Mouse (Mus musculus): ENCODE measurements at regions not wholly inside any gene's neighbourhood (a gene's known extent, or its start where the extent isn't known, plus 50 kb on each side); places are given as distances from the start of the nearest gene placed in this dataset.

DNA sequence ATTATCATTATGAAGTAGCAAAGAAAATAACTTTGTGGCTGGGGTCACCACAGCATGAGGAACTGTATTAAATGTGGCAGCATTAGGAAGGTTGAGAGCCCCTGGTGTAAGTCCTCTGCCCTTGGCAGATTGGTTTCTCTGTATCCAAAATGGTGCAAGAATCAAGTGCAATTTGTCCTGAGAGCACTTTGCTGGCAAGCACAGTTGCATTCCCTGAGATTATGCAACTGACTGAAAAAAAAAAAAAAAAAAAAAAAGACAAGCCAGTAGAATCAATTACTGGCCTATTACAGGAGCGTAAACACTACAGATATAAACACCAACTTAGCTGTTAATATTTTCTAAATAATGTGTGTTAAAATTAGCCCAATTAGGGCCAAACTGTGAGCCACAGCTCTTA is 518.5 kb downstream of the Sox2 start:
- Histone ChIP-seq H3K9me3 (replicated peaks; ENCODE audit: low read length) (no peaks in the 10 kb centered on the region), H3K4me2 (ENCODE audit: low read length) (no peak overlapping the region), H3K27ac (no peak overlapping the region), H3K27me3 (ENCODE audit: insufficient read depth, low read length) (no peaks in the 10 kb centered on the region), H3K9ac (ENCODE audit: low read depth, low read length) (no peak overlapping the region), H3K4me3 (replicated peaks; ENCODE audit: low read depth, low read length) (no peak overlapping the region), H3K36me3 (ENCODE audit: insufficient read depth, low read length) (no peaks in the 10 kb centered on the region), H3K4me1 (replicated peaks; ENCODE audit: insufficient read depth, low read length) (no peaks in the 10 kb centered on the region)
- no peak for TF ChIP-seq CTCF (IDR thresholded peaks at IDR 0.05; ENCODE audit: low read depth)
- no peak for DNase-seq (ENCODE audit: low spot score)
- 91% methylated on average over 1 of the region's 1 CpGs for WGBS
- ATAC-seq (replicated peaks; ENCODE audit: low FRiP score, low read depth) = no peak

DNA sequence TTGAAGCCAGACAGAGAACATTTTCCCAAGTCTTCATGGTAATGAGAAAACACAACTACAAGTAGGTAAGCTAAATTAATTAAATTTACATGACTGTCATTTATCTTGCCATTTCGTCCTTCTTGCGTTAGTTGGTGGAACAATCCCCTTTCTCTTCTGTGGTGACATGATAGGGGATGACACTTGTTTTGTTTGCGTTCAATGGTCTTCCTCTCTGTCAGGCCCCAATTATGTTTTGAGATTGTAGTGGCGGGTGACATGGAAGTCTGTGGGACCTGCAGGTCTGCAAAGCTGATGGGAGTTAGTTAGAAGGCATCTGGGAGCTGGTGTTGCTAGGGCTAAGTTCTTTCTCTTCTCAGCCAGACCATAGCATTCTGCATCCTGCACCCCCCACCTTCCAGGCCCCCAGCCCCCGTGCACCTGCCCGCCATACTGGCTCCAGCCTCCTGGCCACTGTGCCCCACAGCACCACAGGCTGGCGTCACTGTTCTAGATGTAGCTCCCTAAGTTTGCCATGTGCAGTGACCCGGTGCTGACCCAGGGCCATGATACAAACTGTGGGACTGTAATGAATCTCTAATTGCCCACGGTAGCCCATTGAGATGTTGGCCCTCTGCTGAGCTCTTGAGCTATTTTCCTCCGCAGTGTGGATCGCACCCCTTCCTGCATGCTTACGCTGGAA is 528.7 kb downstream of the Sox2 start:
- no peak for ATAC-seq (replicated peaks; ENCODE audit: low FRiP score, low read depth)
- 82% methylated on average over 12 of the region's 12 CpGs for WGBS
- DNase-seq (ENCODE audit: low spot score) = no peak

DNA sequence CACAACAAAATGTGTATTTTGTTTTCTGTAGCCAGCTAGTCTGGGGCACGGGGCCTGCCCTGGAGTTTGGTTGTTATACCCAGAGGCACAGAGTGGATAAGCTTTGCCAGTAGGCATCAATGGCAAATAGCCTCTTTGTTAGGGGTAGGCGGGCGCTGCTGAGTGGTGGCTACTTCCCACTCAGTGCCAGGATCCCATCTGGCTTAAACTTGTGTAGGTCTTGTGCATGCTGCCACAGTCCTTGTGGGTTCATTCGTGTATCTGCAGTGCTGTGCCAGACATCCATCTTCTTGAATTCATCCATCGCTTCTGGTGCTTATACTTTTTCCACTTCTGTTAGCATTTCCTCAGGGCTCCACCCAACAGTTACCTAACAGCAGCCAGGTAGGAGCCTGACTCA is 545.4 kb upstream of the Atp11b start:
- Histone ChIP-seq H3K36me3 (ENCODE audit: insufficient read depth, low read length) (no peaks in the 10 kb centered on the region), H3K4me3 (replicated peaks; ENCODE audit: low read depth, low read length) (no peak overlapping the region), H3K27me3 (ENCODE audit: insufficient read depth, low read length) (no peaks in the 10 kb centered on the region), H3K9ac (ENCODE audit: low read depth, low read length) (no peak overlapping the region), H3K27ac (no peak overlapping the region), H3K9me3 (replicated peaks; ENCODE audit: low read length) (no peaks in the 10 kb centered on the region), H3K4me1 (replicated peaks; ENCODE audit: insufficient read depth, low read length) (no peaks in the 10 kb centered on the region), H3K4me2 (ENCODE audit: low read length) (no peak overlapping the region)
- WGBS = 96% methylated on average over 5 of the region's 5 CpGs
- DNase-seq (ENCODE audit: low spot score) (no peak), ATAC-seq (replicated peaks; ENCODE audit: low FRiP score, low read depth) (no peak)
- TF ChIP-seq CTCF (IDR thresholded peaks at IDR 0.05; ENCODE audit: low read depth) = no peak

More for the DNA sequence above, 528.7 kb downstream of the Sox2 start:
- Histone ChIP-seq H3K27ac (no peak overlapping the region), H3K4me1 (replicated peaks; ENCODE audit: insufficient read depth, low read length) (no peaks in the 10 kb centered on the region), H3K4me2 (ENCODE audit: low read length) (no peak overlapping the region), H3K4me3 (replicated peaks; ENCODE audit: low read depth, low read length) (no peak overlapping the region), H3K9me3 (replicated peaks; ENCODE audit: low read length) (no peaks in the 10 kb centered on the region), H3K27me3 (ENCODE audit: insufficient read depth, low read length) (no peaks in the 10 kb centered on the region), H3K9ac (ENCODE audit: low read depth, low read length) (no peak overlapping the region), H3K36me3 (ENCODE audit: insufficient read depth, low read length) (no peaks in the 10 kb centered on the region)
- TF ChIP-seq CTCF (IDR thresholded peaks at IDR 0.05; ENCODE audit: low read depth) = no peak

DNA sequence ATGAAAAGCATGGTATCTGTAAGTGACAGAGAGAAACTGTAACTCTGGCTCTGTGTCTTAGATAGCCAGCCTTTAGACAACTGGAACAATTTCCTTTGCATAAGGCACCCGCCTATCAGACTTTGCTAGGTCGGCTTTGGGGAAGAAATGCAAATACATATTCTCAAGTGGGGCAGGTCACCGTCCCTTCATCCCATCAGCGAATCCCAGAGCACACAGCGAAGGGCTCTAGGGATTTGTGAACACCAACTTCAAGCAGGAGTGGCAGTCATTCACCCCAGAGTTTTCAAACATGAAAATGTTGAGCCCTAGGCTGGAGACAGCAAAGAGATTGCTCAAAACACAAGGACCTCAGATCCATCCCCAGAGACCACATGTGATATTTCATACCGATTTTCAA is 534.5 kb upstream of the Atp11b start:
- Histone ChIP-seq H3K27me3 (ENCODE audit: insufficient read depth, low read length) (no peaks in the 10 kb centered on the region), H3K9ac (ENCODE audit: low read depth, low read length) (no peak overlapping the region), H3K4me1 (replicated peaks; ENCODE audit: insufficient read depth, low read length) (no peaks in the 10 kb centered on the region), H3K36me3 (ENCODE audit: insufficient read depth, low read length) (no peaks in the 10 kb centered on the region), H3K4me2 (ENCODE audit: low read length) (no peak overlapping the region), H3K27ac (no peak overlapping the region), H3K4me3 (replicated peaks; ENCODE audit: low read depth, low read length) (no peak overlapping the region), H3K9me3 (replicated peaks; ENCODE audit: low read length) (no peaks in the 10 kb centered on the region)
- 91% methylated on average over 6 of the region's 6 CpGs for WGBS
- TF ChIP-seq CTCF (IDR thresholded peaks at IDR 0.05; ENCODE audit: low read depth) = no peak
- DNase-seq (ENCODE audit: low spot score) = no peak
- no peak for ATAC-seq (replicated peaks; ENCODE audit: low FRiP score, low read depth)

DNA sequence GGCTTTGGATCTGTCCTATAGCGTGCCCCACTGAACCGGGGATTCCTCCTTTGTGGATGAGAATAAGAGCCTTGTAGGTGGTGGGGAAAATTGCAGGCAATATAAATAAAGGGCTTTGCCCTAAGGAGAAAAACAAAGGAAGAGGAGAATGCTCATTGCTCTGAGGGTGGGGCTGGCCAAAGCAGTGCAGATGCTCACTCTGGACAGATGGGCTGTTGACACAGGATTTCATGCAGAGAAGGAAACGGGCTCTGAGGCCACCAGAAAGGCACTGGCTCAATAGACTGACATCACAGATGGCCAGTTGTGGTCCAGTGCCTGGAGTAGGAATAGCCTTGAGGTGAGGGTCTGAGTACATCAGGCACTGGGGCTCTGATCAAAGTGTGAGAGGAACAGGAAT is 532.7 kb upstream of the Atp11b start:
- Histone ChIP-seq H3K4me1 (replicated peaks; ENCODE audit: insufficient read depth, low read length) (no peaks in the 10 kb centered on the region), H3K9me3 (replicated peaks; ENCODE audit: low read length) (no peaks in the 10 kb centered on the region), H3K4me2 (ENCODE audit: low read length) (no peak overlapping the region), H3K9ac (ENCODE audit: low read depth, low read length) (no peak overlapping the region), H3K27me3 (ENCODE audit: insufficient read depth, low read length) (no peaks in the 10 kb centered on the region), H3K36me3 (ENCODE audit: insufficient read depth, low read length) (no peaks in the 10 kb centered on the region), H3K4me3 (replicated peaks; ENCODE audit: low read depth, low read length) (no peak overlapping the region), H3K27ac (no peak overlapping the region)
- ATAC-seq (replicated peaks; ENCODE audit: low FRiP score, low read depth) (no peak), DNase-seq (ENCODE audit: low spot score) (no peak)
- no peak for TF ChIP-seq CTCF (IDR thresholded peaks at IDR 0.05; ENCODE audit: low read depth)
- 35% methylated on average over 3 of the region's 3 CpGs for WGBS

DNA sequence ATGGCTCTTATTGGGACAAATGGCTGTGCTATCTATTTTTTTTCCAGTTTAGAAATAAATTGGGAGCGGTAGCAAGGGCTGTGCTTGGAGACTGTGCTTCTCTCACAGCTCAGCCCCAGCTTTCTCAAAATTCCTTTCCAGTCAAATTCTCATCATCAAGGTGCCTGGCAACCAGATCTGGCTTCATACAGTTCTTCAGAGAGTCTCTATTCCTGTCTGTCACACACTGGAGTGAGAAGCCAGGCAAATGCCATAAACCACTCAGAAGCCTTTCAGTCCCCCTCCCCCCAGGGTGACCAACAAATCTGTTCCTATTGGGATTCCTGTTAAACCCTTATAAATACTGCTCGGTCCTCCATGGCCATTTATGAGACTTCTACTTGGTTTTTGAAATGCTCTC is 531.7 kb upstream of the Atp11b start:
- H3K4me2 ChIP-seq (ENCODE audit: low read length) = no peak overlapping the region
- DNase-seq (ENCODE audit: low spot score) = no peak
- no peaks in the 10 kb centered on the region for H3K4me1 ChIP-seq (replicated peaks; ENCODE audit: insufficient read depth, low read length)
- no peak for TF ChIP-seq CTCF (IDR thresholded peaks at IDR 0.05; ENCODE audit: low read depth)
- no peak overlapping the region for H3K27ac ChIP-seq
- no peak overlapping the region for H3K4me3 ChIP-seq (replicated peaks; ENCODE audit: low read depth, low read length)
- no peaks in the 10 kb centered on the region for H3K9me3 ChIP-seq (replicated peaks; ENCODE audit: low read length)
- WGBS = 51% methylated on average over 2 of the region's 2 CpGs
- no peaks in the 10 kb centered on the region for H3K27me3 ChIP-seq (ENCODE audit: insufficient read depth, low read length)
- no peak overlapping the region for H3K9ac ChIP-seq (ENCODE audit: low read depth, low read length)
- no peaks in the 10 kb centered on the region for H3K36me3 ChIP-seq (ENCODE audit: insufficient read depth, low read length)
- no peak for ATAC-seq (replicated peaks; ENCODE audit: low FRiP score, low read depth)
